ENCODE assay signal across 17 mouse cellular contexts in genomic region chr16:42546229-42547163, GRCm38 (mm10).
DNase-seq lines count a peak whose midpoint lies in the region; ATAC-seq lines count a peak whose summit lies in the region.
"Had no signal": no experiment of that assay in that cellular context is flagged by ENCODE, and none has a peak within 500 bp of the region (broad histone marks: within the 10 kb centered on the region; RNA-seq: fewer than 3 reads in every experiment).

No protein-coding gene starts in this region.

- H3K4me1 ChIP-seq in midbrain, embryonic 11.5 days (ENCODE audit: control insufficient read depth, insufficient read depth, low read length), result peaks cover 14% of the 10 kb centered on the region
- H3K4me1 ChIP-seq in liver, embryonic 11.5 days (replicated peaks; ENCODE audit: control insufficient read depth, insufficient read depth, low read length), result no peaks in the 10 kb centered on the region
- H3K4me1 ChIP-seq in intestine, embryonic 15.5 days (replicated peaks), result no peaks in the 10 kb centered on the region
- H3K4me1 ChIP-seq: stomach, embryonic 15.5 days had no signal

- no peaks in the 10 kb centered on the region for H3K27me3 ChIP-seq in midbrain, embryonic 11.5 days (ENCODE audit: control insufficient read depth, insufficient read depth, low read length)
- H3K27me3 ChIP-seq in liver, embryonic 11.5 days (replicated peaks; ENCODE audit: control insufficient read depth, insufficient read depth, low read length), result no peaks in the 10 kb centered on the region
- no peaks in the 10 kb centered on the region for H3K27me3 ChIP-seq in intestine, embryonic 15.5 days (replicated peaks)
- H3K27me3 ChIP-seq: stomach, embryonic 15.5 days had no signal

- DNase-seq in R1 (ENCODE audit: low read depth, low spot score), result peak; percentile 61
- DNase-seq in embryo, embryonic 10.5 days (ENCODE audit: low spot score), result peak; percentile 75
- peak; percentile 14 for DNase-seq in forelimb bud, embryonic 11.5 days (ENCODE audit: low read depth, low spot score)
- DNase-seq in midbrain, embryonic 11.5 days (ENCODE audit: low spot score, missing footprints), result peak; percentile 92
- no peak for DNase-seq in left cerebral cortex, adult 11 months (ENCODE audit: low spot score)
- no peak for DNase-seq in adrenal gland, postnatal 4 days (ENCODE audit: low spot score in 2 of 2)
- DNase-seq in liver, embryonic 11.5 days (ENCODE audit: low spot score), result no peak
- DNase-seq: heart, adult 18-20 months; heart, postnatal 4 days; kidney, postnatal 25 days; left cerebral cortex, postnatal 4 days; right cerebral cortex, postnatal 14 days had no signal

- H3K9me3 ChIP-seq in midbrain, embryonic 11.5 days (ENCODE audit: control insufficient read depth, low read length), result no peaks in the 10 kb centered on the region
- H3K9me3 ChIP-seq in liver, embryonic 11.5 days (ENCODE audit: control insufficient read depth, low read length), result no peaks in the 10 kb centered on the region
- H3K9me3 ChIP-seq in intestine, embryonic 15.5 days, result no peaks in the 10 kb centered on the region
- H3K9me3 ChIP-seq: stomach, embryonic 15.5 days had no signal

- H3K27ac ChIP-seq in midbrain, embryonic 11.5 days (ENCODE audit: low read depth, low read length), result no peak overlapping the region; the same call in 1 of the 2 replicates
- no peak overlapping the region for H3K27ac ChIP-seq in liver, embryonic 11.5 days (ENCODE audit: low read depth, low read length)
- no peak overlapping the region for H3K27ac ChIP-seq in intestine, embryonic 15.5 days
- H3K27ac ChIP-seq: stomach, embryonic 15.5 days had no signal

- peak; percentile 84 for ATAC-seq in midbrain, embryonic 11.5 days (ENCODE audit: low FRiP score)
- ATAC-seq in liver, embryonic 11.5 days (replicated peaks; ENCODE audit: low FRiP score), result no peak
- no peak for ATAC-seq in intestine, embryonic 15.5 days
- ATAC-seq: CD4-positive, CD25-positive, alpha-beta regulatory T cell, adult 4 months; Patski had no signal

- H3K4me3 ChIP-seq in midbrain, embryonic 11.5 days (ENCODE audit: low read depth, low read length), result no peak overlapping the region
- H3K4me3 ChIP-seq in liver, embryonic 11.5 days (ENCODE audit: low read depth, low read length), result no peak overlapping the region
- no peak overlapping the region for H3K4me3 ChIP-seq in intestine, embryonic 15.5 days (replicated peaks)
- H3K4me3 ChIP-seq: myocyte; stomach, embryonic 15.5 days had no signal

- no peaks in the 10 kb centered on the region for H3K36me3 ChIP-seq in midbrain, embryonic 11.5 days (ENCODE audit: control insufficient read depth, insufficient read depth, low read length)
- no peaks in the 10 kb centered on the region for H3K36me3 ChIP-seq in liver, embryonic 11.5 days (ENCODE audit: control insufficient read depth, insufficient read depth, low read length)
- H3K36me3 ChIP-seq in intestine, embryonic 15.5 days, result no peaks in the 10 kb centered on the region
- H3K36me3 ChIP-seq: stomach, embryonic 15.5 days had no signal

- H3K9ac ChIP-seq in midbrain, embryonic 11.5 days (ENCODE audit: low read length), result no peak overlapping the region
- no peak overlapping the region for H3K9ac ChIP-seq in liver, embryonic 11.5 days (ENCODE audit: low read depth, low read length)
- H3K9ac ChIP-seq in intestine, embryonic 15.5 days, result no peak overlapping the region
- H3K9ac ChIP-seq: stomach, embryonic 15.5 days had no signal

- peak overlapping the region; percentile 17; the same call in 1 of the 2 replicates for H3K4me2 ChIP-seq in midbrain, embryonic 11.5 days
- no peak overlapping the region for H3K4me2 ChIP-seq in liver, embryonic 11.5 days
- no peak overlapping the region for H3K4me2 ChIP-seq in intestine, embryonic 15.5 days (replicated peaks)
- H3K4me2 ChIP-seq: stomach, embryonic 15.5 days had no signal

- WGBS in midbrain, embryonic 11.5 days, result 37% methylated on average over 14 of the region's 14 CpGs
- 71% methylated on average over 14 of the region's 14 CpGs for WGBS in liver, embryonic 11.5 days
- 73% methylated on average over 14 of the region's 14 CpGs for WGBS in intestine, embryonic 15.5 days

Comparison
In these comparisons a context has a peak if more than half of its experiments do, and no peak if none do; other contexts are left out.
1. DNase-seq: peak in R1 (single experiment), embryo, embryonic 10.5 days (single experiment), forelimb bud, embryonic 11.5 days (single experiment) and midbrain, embryonic 11.5 days (single experiment); none in left cerebral cortex, adult 11 months (single experiment), adrenal gland, postnatal 4 days (0 of 2) and liver, embryonic 11.5 days (single experiment).